Mouse (Mus musculus): ENCODE results near the gene Arpc1b.

DNA sequence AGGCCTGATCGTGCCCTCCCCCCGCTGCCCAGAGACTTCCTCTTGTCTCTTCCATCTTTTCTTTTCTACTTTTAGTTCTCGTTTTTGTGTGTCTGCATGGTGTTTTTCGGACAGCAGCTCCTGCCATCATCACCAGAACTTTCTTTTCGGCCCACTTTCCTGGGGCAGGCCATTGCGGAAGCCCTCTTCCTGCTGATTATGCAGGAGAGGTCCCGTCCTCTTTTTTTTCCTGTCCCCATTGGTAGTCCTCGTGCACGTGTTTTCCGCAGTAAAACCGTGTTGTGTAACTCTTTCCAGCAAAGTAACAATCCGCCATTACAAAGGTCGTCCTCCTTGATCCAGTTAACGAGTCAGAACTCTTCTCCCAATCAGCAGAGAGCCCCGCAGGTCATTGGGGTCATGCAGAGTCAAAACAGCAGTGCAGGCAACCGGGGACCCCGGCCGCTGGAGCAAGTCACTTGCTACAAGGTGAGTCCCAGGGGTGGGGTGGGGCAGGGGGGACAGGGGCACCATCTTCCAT, 64.5 kb downstream of the Arpc1b start:
- no peak for TF ChIP-seq CTCF (IDR thresholded peaks at IDR 0.05; ENCODE audit: borderline replicate concordance, control insufficient read depth, extremely low read depth, insufficient read depth, low read length, poor library complexity)
- no peak for TF ChIP-seq POLR2A (IDR thresholded peaks at IDR 0.05; ENCODE audit: control insufficient read depth, extremely low read depth, insufficient read depth, low read length, poor library complexity)
